Mouse (Mus musculus) megakaryocyte, adult 5-6 weeks (primary cell): ENCODE results near the gene Acp6. TPM values are rescaled to one million over a fixed set of nuclear protein-coding genes. Genes with fewer than 3 reads are reported as not detected.
A peak's percentile ranks its signal among the peaks of the same experiment; 100 is the strongest.
"Not testable (repeated sequence)": the region's sequence is repeated elsewhere in the genome, so short reads cannot be mapped to it uniquely, and the experiment has no call there.

Experiments
- ATAC-seq: 2 replicates; pipeline ENCODE4 v1.8.0; 2016; ENCODE audit warnings: mild to moderate bottlenecking, inconsistent platforms; ENCODE audit not compliant: poor library complexity, severe bottlenecking
- total RNA-seq, 2 experiments: library from RNA; stranded (forward) in 1 of 2; stranded (reverse) in 1 of 2; fragments of 153-499, 151-499 nt in 1 of 2; fragments of 221-1000, 200-1000 nt in 1 of 2; gene quantifications; 2 replicates each; pipeline versions ENCODE4 v1.2.3 to v1.2.4; 2015 to 2017

The Acp6 gene
- total RNA-seq (2015) (13.5 and 16.2 TPM in 2 replicates), total RNA-seq (2017) (7.5 and 15.1 TPM in 2 replicates)

DNA sequence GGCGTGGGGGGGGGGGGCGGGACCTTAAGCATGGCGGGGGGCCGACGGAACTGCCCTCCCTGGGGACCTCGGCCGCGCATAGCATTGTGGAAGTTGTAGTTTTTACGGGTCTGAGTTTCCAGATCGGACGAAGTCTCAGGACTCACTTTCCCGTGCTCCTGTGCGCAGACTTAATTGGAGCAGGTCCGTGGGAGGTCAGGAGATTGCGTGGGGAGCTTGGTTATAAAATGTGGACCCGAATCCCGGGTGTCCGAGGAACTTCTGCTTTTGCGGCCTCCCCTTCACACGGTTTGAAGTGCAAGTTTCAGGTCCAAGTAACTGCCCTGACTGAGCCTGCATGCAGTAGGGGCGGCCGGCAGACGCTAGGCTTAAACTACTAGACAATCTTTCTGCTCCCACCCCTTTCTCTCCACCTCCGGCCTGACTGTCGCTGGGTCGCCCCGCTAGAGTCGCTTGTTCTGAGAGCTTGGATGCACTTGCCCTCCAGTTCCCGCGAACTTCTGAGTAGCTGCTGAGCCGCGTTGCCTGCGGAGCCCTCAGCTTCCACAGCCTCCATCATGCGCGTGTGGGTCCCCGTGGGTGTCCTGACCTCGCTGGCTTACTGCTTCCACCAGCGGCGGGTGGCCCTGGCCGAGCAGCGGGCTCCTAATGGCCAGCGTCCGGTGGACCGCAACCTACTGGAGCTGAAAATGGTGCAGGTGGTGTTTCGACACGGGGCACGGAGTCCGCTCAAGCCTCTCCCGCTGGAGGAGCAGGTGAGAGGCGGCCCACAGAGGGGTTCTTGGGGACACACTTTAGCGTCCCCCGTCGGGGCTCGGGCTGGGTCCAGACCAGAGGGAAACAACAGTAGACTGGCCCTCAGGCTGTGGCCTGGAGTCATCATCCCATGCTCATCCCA lies at the start of gene Acp6:
TSS of gene Acp6 (plus strand) at position 167 of the 898 bp plus-strand sequence.
- ATAC-seq = peak; percentile 93

DNA sequence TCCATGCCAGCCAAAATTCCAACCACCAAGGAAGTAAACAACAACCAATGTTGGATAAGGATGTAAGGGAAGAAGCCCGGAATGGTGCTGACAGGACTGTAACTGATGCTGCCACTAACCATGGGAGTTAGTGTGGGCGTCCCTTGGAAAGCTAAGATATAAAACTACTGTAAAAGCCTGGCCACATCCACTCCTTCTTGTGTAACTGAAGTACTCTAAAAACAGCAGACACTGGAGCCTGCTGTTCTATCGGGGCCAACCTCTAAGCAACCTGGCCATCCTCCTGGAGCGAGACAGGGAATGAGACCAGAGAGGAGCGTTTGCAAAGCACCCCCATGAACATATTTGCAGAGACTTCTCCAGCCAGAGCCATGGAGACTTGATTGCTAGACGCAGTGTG lies 41.1 kb upstream of the Acp6 start:
- no peak for ATAC-seq

DNA sequence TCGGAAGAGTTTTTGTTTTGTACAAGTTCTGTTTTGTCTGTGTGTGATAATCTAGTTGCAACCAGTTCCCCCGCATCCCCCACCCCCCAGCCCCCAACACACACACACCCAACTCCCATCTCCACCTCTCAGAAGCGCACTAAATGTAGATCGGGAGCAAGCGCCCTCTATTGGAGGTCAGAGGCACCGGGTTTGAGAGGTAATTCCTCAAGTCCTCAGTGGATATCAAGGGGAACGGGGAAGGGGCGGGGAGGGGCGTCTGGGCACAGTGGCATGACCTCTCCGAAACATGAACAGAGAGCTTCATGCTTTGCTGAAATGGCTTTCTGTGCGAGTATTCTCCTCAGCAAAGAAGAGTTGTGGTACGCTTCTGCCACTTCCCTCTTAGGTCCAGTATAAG lies 40.3 kb upstream of the Acp6 start:
- ATAC-seq = no peak

DNA sequence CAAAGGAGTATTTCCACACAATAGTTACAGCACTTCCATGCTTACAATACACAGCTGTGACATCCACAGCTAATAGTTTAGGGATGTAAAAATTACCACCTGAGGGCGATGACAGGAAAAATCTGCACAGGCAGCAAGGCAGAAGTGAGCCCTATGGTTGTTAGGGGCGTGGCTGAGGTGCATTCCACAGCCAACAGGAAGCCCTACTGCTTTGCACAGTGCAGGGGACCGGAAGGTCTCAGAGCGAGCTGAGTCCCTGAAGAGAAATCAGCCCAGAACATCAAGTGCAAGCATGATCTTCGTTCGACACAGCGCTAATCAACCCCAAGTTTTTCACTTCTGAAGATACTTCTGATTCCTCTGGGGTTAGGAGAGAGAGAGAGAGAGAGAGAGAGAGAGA lies 34.4 kb upstream of the Acp6 start:
- ATAC-seq = peak; percentile 73

DNA sequence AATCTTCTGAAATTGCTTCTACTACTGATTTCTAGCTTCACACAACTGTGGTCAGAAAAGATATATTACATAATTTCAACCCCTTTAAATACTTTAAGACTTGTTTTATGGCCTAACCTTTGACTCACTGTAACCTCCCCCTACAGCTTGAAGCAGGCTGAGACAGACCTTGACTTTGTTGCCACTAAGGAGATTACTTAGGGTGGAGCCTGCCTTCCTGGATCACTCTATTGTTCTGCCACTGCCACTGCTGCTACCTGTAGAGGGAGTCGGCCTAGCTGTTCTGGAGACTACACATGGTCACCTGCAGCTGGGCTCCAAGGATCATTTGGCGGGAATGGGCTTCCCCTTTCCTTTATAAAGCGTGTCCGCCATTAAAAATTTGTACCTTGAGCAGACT lies 29.2 kb upstream of the Acp6 start:
- no peak for ATAC-seq

DNA sequence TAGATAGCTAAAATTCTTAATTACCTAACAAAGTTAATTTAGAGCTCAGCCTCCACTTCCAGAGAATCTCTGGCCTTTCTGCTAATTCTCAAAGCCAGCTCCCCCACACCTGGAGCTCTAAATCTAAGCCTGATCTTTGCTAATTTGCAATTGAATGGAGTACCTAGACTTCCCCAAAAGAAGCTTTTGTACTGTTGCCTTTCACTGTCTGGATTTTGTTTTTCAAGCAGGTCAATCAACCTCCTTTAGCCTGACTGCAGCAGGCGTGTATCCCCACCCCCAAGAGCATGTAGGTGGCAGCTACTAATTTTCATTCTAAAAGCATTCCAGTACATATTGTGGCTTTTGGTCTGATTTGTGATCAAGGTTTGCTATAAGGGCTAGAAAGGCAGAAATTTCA lies 20.9 kb upstream of the Acp6 start:
- ATAC-seq = not testable (repeated sequence)

DNA sequence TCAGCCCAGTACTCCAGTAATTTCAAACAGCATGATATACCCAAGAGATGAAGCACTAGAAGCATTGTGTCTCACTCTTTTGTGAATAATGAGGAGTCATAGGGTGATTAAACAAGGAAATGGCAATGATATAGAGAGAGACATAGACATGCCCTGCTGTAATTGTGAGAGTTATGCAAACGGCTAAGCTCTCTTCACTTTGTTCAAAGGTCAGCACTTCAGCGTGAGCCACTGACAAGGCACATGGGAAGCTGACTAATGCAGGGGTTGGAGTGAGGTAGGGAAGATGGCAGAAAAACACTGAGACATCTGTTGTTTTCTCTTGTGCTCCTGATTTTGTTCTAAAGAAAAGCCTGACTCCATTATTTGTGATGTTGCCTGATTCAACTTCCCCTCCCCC lies 7.5 kb upstream of the Acp6 start:
- no peak for ATAC-seq

DNA sequence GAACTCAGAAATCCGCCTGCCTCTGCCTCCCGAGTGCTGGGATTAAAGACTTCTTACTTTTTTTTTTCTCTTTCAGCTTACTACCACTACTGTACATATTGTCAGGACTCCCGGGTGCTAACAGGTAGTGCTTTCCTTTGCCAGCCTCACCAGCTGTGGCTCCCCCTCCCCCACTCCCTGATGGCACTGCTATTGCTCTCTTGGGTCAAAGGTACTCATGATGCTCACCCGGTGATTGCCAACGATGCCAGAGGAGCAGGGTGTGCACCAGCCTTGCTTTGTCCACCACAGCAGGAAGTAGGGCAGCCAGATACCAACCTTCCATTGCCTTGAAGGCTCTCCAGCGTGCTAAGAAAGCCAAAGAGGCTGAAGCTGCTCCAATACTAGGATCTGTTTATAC lies 2.1 kb upstream of the Acp6 start:
- ATAC-seq = no peak

DNA sequence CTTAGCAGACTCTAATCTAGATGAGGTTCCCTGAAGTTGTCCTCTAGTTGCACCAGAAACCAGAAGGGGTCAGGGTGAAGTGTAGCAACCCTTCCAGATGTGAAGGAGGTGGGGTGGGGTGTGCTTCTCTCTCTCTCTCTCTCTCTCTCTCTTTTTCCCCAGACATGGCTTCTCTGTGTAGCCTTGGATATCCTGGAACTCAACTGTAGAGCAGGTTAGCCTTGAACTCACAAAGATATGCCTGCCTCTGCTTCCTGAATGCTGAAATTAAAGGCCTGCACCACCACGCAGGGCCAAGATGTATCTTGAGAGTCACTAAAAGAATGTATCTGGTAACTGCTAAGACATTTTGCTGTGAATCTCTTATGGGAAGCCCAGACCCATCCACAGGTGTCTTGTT lies 1.3 kb upstream of the Acp6 start:
- no peak for ATAC-seq

DNA sequence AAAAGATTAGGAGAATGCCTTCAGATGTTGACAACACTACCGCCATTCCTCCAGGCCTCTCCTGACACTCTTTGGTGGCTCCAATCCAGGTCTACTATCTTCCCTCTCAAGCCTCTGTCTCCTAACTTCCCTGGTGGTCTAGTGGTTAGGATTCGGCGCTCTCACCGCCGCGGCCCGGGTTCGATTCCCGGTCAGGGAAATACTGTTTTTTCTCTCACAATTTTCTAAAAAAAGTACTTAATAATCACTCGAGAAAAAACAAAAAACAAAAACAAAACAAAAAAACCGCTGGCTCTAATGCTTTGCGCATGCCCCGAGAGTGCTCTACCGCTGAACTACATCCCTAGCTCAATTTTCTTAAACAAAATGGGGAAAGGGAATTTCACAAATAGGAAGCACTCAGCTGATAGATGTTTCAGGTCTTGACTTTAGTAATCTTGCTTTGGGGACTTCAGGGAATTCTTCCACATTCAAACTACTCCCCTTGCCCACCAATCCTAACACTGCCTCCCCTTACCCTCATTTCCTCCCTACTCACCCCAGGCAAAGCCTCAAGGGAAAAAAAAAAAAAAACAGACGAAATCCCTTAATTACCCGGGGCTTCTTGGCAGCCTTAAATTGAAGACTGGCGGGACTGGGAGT lies 498 bp upstream of the Acp6 start:
- 0 out of 2 replicates have a peak, but pooled peaks have one; percentile 21 for ATAC-seq

DNA sequence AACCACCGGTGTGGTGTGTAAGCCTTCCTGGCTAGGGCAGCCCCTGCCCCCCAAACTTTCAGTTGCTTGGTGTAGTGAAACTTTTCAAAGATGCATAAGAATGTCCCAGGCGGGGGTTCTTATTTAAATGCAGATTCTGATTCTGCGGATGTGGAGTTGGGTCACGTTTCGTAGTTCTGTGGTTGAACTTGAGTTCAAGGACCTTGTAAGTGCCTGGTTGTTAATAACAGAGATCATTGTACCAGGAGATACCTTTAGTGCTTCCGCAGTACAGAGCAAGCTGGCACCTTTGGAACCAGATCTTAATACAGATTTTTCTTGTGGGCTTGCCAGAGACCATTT lies 903 bp downstream of the Acp6 start:
- ATAC-seq = no peak

DNA sequence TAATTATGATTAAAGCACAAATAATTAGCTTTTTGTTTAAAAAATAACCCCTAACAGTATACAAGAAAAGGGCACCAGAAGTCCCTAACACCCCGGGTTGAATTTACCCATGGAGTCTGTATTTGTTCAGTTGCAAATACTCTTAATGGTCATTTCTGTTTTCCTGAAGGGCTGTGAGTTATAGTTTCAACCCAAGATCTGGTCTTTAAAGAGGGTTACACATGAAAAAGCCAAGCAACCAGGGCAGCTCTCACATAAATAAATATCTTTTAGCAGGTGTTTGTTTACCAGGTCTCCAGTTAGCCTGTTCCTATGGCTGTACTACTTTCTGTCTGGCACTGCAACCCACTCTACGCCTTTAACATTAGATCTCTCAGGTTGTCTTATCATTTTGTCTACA lies 1.4 kb downstream of the Acp6 start:
- no peak for ATAC-seq

DNA sequence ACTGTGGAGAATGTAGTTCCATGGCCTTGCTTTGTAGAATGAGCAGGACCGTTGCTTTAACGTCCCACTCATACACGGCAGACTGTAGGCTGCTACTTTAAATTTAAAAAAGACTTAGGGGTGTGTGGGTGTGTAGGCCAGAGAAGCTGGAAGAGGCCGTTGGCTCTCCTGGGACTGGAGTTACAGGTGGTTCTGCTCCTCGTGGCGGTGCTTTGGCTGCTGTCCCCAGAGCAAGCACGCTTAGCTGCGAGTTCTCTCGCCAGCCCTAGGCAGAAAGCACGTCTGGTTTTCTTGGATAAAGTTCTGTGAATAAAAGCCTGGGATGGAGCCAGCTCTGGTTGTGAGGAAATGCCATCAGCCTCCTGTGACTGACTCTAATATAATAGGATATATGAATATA lies 2.3 kb downstream of the Acp6 start:
- no peak for ATAC-seq

DNA sequence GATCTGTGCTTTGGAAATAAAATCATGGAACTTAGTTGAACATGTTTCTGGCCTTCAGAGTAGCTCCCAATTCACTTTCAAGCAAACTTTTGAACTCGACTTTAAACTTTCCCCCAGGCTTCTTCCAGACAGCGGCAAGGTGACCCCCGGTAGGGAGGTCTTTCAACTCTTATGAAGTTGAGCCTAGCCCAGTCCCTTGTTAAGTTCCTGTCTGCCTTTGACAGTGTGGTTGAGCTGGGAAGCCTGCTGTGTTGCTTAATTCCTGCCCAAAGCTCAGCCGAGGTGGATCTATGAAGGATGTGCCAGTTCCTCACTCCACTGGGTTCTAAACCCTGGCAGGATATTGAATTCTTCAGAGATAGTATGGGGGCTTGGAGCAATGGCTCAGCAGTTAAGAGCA lies 3.2 kb downstream of the Acp6 start:
- no peak for ATAC-seq

DNA sequence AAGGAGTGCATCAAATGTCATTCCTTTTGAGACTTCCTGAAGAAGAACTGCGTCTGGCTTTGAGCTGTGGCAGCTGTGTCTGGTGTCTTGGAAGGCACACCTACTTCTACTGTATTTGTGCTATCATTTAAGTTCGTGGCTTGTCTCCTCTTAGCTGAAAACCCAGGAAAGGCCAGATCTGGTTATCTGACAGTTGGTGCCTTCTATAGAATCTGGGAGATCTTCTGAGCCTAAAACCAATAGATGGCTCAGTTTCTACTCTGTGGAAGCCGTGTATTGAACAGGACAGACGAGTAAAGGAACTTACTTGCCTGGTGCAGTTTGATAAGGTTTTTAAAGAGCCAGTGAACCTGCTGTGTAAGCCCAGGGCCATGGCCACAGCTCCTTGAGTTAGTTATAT lies 5.9 kb downstream of the Acp6 start:
- ATAC-seq = no peak

DNA sequence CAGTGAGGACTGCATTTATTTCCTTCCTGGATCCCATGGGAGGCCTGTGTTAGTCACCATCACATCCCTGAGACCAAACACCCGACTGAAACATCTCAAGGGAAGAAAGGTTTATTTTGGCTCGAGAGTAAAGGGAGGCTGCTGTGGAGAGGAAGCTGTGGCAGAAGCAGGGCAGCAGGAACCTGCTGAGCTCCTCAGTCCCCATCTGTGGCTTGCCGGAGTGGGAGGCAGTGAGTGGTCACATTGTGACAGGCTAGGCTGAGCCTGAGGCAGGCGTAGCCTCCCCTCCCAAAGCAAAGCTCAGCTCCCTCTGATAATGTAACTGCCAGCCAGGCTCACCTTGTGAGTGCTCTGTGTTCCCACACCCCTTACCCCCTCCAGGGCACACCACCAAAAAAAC lies 8.5 kb downstream of the Acp6 start:
- no peak for ATAC-seq

DNA sequence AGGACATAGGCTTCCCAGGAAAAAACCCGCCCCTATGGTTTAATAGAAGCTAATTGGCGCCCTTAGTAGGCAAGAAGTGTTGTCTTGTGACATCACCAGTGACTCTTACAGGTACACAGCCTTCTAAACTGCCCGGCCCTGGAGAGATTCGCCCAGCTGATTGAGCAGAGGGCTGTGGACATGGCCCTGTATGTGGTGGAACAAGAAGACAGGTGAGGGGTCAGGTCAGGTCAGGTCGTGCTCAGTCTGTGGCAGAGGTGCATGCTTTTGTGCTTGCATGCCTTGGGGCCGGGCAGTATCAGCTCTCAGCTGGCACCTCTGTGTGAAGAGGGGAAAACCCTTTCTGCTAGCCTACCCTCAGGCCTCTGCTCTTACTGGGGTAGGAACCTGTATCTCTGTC lies 13.0 kb downstream of the Acp6 start:
- ATAC-seq = no peak

DNA sequence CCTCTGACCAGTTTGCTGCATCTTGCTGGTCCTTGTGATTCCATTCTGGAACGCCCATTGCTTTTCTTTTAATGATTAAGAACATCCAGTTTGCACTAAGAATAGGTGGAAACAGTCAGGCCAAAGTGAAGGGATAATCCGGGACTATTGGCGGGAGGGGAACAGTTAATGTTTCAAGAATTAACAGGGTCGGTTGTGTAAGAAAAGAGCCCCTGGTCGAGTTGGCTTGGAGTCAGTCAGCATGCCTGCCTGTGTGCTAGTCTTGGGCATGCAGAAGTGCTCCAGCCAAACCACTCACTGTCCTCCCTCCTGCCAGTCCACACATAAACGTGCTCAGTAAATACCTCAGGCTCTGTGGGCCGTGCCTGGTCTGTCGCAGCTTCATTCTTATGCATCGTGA lies 13.7 kb downstream of the Acp6 start:
- ATAC-seq = no peak

DNA sequence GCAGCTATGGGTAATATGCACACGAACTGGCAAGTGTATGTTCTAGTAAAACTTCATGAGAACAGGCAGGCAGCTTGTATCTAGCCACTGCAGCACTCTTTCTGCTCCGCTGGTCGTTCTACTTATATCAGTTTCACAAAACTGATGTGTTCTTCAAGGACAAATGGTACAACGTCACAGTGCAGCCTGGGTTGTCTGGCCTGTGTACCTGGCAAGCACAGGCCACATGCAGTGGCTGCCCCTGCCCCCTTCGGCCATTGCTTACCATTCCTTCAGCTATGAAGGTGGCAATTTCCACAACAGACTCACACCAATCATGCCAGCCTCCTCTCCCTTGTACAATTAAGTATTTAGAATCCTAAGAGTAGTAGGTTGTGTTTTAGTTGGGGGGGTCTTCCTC lies 14.1 kb downstream of the Acp6 start:
- ATAC-seq = no peak

DNA sequence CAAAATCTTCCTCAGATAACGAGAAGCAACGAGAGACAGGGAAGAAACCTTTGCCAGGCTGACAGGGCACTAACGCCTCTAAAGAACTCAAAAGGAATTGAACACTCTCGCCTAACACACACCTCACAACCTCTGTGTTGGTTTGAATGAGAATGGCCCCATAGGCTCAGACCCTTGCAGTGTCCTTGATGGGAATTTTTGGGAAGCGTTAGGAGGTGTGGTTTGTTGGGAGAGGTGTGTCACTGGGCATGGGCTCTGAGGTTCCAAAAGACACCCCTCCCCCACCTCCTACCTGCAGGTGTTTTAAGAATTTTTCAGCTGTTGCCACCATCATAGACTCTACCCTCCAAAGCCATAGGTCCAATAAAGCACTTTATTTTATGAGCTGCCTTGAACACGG lies 20.3 kb downstream of the Acp6 start:
- no peak for ATAC-seq

DNA sequence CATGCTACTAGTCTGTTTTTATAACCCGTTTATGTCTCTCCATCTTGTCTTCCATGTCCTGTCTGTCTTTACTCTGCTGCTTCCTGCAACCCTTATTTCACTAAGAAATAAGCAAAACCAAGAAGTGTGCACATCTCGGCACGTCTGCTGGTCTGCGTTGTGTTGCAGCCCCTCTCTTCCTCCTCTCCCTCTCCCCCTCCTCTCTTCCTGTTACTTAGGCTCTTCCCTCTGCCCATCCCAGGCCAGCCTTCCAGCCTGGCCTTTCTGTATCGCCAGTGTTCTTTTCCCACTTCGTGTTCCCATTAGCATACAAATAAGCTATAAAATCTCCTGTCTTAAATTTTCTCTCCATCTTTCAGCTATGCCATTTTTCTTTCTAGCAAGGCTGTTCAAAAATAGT lies 21.9 kb downstream of the Acp6 start:
- no peak for ATAC-seq

DNA sequence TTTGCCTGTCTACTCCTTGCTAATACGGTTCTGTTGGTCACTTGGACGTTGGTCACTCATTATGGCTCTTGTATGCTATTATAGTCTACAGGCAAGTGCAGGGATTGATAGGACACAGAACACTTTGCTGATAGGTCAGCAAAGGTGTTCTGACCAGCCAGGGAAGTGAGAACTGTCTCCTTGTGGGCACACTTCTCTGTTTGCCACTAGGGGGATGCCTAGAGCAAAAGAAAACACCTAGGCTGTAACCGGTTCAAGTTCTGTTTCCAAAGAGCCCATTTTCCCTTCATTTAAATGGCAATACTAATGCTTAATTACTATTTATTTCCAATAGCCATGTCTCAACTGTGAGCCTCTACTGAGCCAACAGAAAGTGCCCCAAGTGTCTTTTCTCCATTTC lies 25.2 kb downstream of the Acp6 start:
- ATAC-seq = peak; percentile 48
